Mouse (Mus musculus) urinary bladder, adult 18-20 months (tissue): ENCODE measurements around the gene Myh2.

Experiments used
- DNase-seq, 2 experiments: peaks; one replicate each; pipeline ENCODE4 v3.0.0; 2022; ENCODE audit warnings: low spot score in 2 of 2, mixed read lengths in 2 of 2

The Myh2 gene

GRCm38 (mm10) chr11:67237481-67238079 lies 66.8 kb downstream of the Myh2 start, which contains the start of gene Myh4:
Gene Myh4 (plus strand): TSS chr11:67238029.
- no peak for DNase-seq

DNA sequence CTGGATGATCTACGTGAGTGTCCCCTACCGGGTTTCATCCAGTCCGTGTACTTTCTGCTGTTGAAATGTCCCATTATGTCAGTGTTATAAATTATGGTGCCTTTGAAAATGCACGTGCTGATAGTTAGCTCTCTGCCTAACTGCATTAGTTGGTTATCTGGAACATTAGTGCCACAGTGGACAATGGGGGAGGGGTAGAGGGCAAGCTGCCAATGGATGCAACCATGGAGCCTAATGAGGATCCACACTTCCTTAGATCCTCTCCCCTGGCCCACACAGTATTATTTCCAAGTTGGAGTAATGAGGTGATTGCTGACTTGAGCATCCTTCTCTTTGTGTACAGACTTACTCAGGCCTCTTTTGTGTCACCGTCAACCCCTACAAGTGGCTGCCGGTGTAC lies 70.2 kb downstream of the Myh2 start:
- DNase-seq: no peak
